Mouse (Mus musculus) brain, embryonic 18.5 days (tissue): Measurements from ENCODE around the gene Qk.

Experiments
- DNase-seq: peaks from one replicate; pipeline ENCODE4 v3.0.0-alpha.2; 2012; ENCODE audit warnings: low read depth, low spot score

The Qk gene

GRCm38 (mm10) chr17:10251252-10251958 is 68.2 kb downstream of the Qk start:
- peak; percentile 50 for DNase-seq

- no peak for DNase-seq
Measured at GRCm38 (mm10) chr17:10240081-10240480, 79.6 kb downstream of the Qk start.

GRCm38 (mm10) chr17:10236595-10236994 is 83.1 kb downstream of the Qk start:
- DNase-seq: no peak

GRCm38 (mm10) chr17:10232406-10232805 is 87.2 kb downstream of the Qk start:
- DNase-seq: no peak

- peak; percentile 43 for DNase-seq
Measured at GRCm38 (mm10) chr17:10227798-10228538, 91.7 kb downstream of the Qk start.

GRCm38 (mm10) chr17:10216164-10216563 is 103.5 kb downstream of the Qk start:
- no peak for DNase-seq

- no peak for DNase-seq
Measured at GRCm38 (mm10) chr17:10209154-10209777, 110.4 kb downstream of the Qk start.

GRCm38 (mm10) chr17:10198662-10199061 is 121.0 kb downstream of the Qk start:
- DNase-seq: no peak

GRCm38 (mm10) chr17:10198231-10198630 is 121.4 kb downstream of the Qk start:
- DNase-seq: no peak

- no peak for DNase-seq
Measured at GRCm38 (mm10) chr17:10195703-10196102, 124.0 kb downstream of the Qk start.

GRCm38 (mm10) chr17:10190857-10191256 is 128.8 kb downstream of the Qk start:
- no peak for DNase-seq

GRCm38 (mm10) chr17:10188481-10188880 is 131.2 kb downstream of the Qk start:
- DNase-seq: no peak

- DNase-seq: no peak
Measured at GRCm38 (mm10) chr17:10187431-10188020, 132.1 kb downstream of the Qk start.

GRCm38 (mm10) chr17:10181761-10182160 is 137.9 kb downstream of the Qk start:
- no peak for DNase-seq

GRCm38 (mm10) chr17:10177096-10177495 is 142.6 kb downstream of the Qk start:
- no peak for DNase-seq

GRCm38 (mm10) chr17:10161258-10161657 is 158.4 kb downstream of the Qk start:
- DNase-seq: no peak

- DNase-seq: no peak
Measured at GRCm38 (mm10) chr17:10160415-10160814, 159.2 kb downstream of the Qk start.

GRCm38 (mm10) chr17:10152808-10153413 is 166.7 kb downstream of the Qk start:
- DNase-seq: no peak
